Mouse (Mus musculus) CH12F3 (cell line): ENCODE results near the gene Lingo2.

Experiments
- in situ Hi-C: fragments of 300-500 bp; cut with MboI; formaldehyde crosslinking; loops from 2 replicates; pipeline ENCODE4 v1.14.3; 2020; ENCODE audit warnings: low sequenced_read_pairs

The Lingo2 gene

DNA sequence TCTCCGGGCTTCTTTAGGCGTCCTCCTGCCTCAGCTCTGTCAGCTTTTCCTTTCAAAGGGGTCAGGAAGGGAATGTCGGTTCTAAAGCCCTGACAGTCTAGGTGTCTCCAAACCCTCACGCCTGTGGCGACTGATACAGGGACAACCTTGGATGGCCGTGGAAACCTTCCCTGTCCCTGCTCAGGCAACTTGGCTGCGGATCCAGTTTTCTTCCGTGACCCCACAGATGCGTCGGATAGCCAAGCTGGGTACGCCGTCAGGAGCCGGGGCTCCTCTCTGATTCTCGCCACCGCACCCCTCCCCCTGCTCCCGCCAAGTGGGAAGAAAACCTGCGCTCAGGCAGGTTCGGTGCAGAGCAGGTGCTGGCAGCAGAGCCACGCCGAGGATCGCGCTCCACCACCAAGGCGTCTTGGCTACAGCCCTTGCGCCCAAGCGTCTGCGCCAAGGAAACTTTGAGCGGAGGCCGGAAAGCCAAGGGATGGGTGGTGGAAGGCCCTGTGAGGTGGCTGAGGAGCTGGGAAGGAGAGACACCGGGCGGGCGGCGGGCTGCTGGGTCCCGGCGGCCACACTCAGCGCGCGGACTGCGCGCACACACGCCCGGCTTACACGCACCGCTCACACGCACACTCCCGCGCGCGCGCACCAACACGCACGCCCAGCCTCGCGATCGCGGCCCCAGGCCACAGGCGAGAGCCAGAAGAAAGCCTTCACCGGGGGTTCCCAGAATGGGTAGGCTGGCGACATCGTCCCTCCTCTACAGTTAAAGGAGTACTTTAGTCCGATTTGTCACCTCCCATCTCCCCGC is at the start of gene Lingo2:
TSS of gene Lingo2 (minus strand) at position 598 of the 805 bp plus-strand sequence.
- in situ Hi-C loops: no loop called here

DNA sequence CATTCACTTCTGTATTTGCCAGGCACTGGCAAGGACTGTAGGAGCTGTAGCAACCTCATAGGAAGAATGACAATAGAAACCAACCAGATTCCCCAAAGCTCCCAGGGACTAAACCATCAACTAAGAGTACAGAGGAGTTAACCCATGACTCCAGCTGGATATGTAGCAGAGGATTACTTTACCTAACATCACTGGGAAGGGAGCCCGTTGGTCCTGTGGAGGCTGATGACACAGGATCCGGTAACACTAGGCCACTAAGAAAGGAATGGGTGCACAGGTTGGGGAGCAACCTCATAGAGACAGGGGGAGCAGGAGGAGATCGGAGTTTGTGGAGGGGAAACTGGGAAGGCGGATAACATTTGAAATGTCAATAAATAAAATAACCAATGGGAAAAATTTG is 21.8 kb upstream of the Lingo2 start:
- in situ Hi-C loops: no loop called here

- in situ Hi-C loops: no loop called here
These were observed 1.2 kb upstream of the Lingo2 start for GRCm38 (mm10) chr4:36952431-36953429.

DNA sequence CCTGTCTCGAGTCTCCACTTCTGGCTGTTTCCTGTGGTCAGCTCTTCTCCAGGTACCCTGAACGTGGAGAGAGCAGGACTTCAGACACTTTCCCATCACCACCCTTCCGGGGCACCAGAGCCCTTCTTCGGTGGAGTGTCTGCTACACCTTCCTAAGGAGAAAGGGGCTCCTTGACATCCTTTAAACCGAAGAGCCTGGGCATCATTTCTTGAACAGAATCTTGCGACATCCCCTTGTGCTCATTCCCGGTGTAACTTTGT is 338 bp upstream of the Lingo2 start:
- in situ Hi-C loops: no loop called here

GRCm38 (mm10) chr4:36950790-36951149 is 777 bp downstream of the Lingo2 start:
- in situ Hi-C loops: no loop called here

GRCm38 (mm10) chr4:36950021-36950751 is 1.4 kb downstream of the Lingo2 start:
- in situ Hi-C loops: no loop called here

DNA sequence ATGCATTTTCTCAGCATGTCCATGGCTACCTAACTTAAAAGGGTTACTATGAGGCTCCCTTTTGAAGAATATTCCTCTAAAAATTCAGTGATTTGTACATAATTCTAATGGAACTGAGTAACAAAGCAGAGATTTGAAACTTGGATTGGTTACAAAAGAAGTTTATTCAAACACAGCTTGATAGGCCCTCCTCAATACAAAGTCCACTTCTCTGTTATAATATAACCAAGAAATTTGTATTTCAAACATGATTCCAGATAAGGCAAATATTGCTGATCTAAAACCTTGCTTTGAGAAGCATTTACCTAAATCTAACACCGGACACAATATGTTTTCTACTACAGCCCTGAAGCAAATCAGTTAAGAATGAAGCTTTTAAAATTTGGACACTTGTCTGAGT is 60.7 kb downstream of the Lingo2 start:
- in situ Hi-C loops: no loop called here

DNA sequence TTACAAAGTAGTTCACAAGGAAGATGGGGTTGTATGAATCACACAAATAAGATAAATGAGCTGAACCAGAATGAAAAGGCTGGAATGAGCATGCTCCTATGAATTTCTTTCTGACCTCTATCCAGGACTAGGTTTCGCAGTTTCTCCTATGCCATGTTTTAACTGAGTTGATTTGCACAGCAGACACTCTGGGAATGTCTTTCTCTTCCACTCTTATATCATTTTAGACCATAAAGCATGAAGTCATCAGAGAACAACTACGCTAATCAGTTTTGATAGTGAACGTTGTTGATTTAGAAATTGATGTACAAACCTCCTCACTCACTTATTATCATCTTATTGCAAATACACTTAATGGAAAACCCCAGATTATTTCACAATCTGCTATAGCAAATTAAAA is 61.2 kb downstream of the Lingo2 start:
- in situ Hi-C loops: no loop called here

GRCm38 (mm10) chr4:36874781-36875180 is 76.8 kb downstream of the Lingo2 start:
- in situ Hi-C loops: no loop called here

GRCm38 (mm10) chr4:36824982-36825381 is 126.6 kb downstream of the Lingo2 start:
- in situ Hi-C loops: no loop called here

DNA sequence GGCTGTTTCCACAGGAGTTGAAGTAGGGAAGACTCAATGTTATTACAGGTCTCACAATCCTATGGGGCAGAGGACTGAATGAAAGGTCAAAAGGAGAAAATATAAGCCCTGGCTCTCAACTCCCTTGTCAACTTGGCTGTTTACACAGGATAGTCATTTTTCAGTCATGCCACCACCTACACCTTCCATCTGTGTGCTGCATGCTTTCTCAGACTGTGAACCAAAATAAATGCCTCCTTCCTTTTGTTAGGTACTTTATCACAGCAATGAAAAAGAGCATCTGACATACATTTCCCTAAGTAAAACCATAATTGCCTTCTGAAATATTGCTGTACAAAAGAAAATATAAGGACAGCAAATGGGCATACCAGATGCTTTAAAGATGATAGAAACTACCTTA is 129.6 kb downstream of the Lingo2 start:
- in situ Hi-C loops: no loop called here

- in situ Hi-C loops: no loop called here
These were observed 176.5 kb downstream of the Lingo2 start for GRCm38 (mm10) chr4:36775088-36775487.

GRCm38 (mm10) chr4:36730691-36731090 is 220.9 kb downstream of the Lingo2 start:
- in situ Hi-C loops: no loop called here

GRCm38 (mm10) chr4:36716411-36716810 is 235.1 kb downstream of the Lingo2 start:
- in situ Hi-C loops: no loop called here

GRCm38 (mm10) chr4:36698888-36699287 is 252.7 kb downstream of the Lingo2 start:
- in situ Hi-C loops: no loop called here

- in situ Hi-C loops: no loop called here
These were observed 254.7 kb downstream of the Lingo2 start for GRCm38 (mm10) chr4:36696810-36697209.

GRCm38 (mm10) chr4:36659920-36660319 is 291.6 kb downstream of the Lingo2 start:
- in situ Hi-C loops: no loop called here

DNA sequence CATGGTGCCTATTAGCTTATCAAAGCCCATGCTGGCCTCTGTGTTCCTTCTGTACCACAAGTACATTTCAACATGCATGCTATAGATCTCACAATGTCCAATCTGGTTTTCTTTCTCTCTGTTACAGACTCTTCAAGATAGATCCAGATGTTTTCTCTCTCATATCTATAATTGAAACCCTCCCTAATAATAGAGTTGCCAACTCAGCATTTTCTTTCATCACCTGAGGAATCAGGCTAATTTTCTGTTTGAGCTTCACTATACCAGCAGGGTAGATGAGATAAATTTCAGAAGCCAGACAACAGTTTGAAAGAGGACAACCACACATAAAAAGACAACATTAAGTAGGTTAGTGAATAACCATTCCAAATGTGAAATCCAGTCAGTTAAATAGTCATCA is 303.8 kb downstream of the Lingo2 start:
- in situ Hi-C loops: no loop called here

- in situ Hi-C loops: no loop called here
These were observed 315.9 kb downstream of the Lingo2 start for GRCm38 (mm10) chr4:36635666-36636065.

DNA sequence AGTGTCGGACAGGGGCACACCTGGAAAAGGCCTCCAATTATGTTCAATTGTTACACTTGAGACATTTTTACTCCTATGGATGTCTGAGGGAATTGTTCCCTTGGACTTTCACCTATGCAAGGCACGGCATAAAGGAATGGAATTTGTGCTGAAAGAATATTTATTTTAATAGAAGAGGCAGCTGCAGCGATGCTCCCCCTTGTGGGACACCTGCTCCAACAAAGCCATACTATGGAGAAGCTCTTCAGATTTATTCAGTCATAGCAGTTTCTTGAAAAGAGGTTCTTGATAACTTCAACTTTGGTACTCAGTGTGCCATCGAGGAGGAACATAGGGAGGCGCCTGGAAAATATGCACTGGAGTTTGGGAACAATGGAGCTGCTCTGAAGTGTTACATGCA is 374.7 kb downstream of the Lingo2 start:
- in situ Hi-C loops: no loop called here

- in situ Hi-C loops: no loop called here
These were observed 375.3 kb downstream of the Lingo2 start for GRCm38 (mm10) chr4:36576256-36576655.
